Mouse (Mus musculus): ENCODE measurements around the gene Parva. TPM values are rescaled to one million over a fixed set of nuclear protein-coding genes. Genes with fewer than 3 reads are reported as not detected.

The Parva gene
- total and polyA plus RNA-seq, 3 experiments, result 0.08 to 1.1 (median 0.15) TPM

DNA sequence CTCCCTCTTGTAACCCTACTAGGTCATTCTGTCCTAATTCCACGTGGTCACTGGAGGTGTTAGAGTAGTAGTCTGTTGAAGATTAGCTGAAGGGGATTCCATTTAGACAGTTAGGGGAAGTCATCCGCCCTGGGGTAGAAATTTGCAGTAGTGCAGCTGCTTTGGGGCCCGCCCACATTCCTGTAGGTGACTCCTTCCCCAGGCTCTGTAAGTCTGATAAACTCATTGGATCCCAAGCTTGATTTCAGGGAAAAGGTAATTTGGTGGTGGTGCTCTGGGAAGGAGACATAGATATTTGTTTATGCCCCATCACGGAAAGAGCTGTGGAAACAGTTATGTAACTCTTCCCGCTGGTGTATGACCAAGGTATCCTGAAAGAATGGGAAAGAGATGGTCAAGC is 494 bp upstream of the Parva start:
- no peaks in the 10 kb centered on the region for H3K79me2 ChIP-seq (replicated peaks; ENCODE audit: control insufficient read depth, extremely low read depth, insufficient read depth, poor library complexity, severe bottlenecking)
- H3K4me2 ChIP-seq (ENCODE audit: insufficient read depth, low read depth, poor library complexity, severe bottlenecking), result no peak overlapping the region
- no peak for DNase-seq (ENCODE audit: extremely low read depth)
- H3K27me3 ChIP-seq (replicated peaks), result no peaks in the 10 kb centered on the region
- H3K36me3 ChIP-seq (replicated peaks in 1 of 2; ENCODE audit: control insufficient read depth in 1 of 2, insufficient read depth in 1 of 2, low read length in 1 of 2), result no peaks in the 10 kb centered on the region
- no peaks in the 10 kb centered on the region for H3K9me3 ChIP-seq (replicated peaks; ENCODE audit: low read length)
- no peak overlapping the region for H3K9ac ChIP-seq (ENCODE audit: insufficient read depth, low read depth)
- no peaks in the 10 kb centered on the region for H3K4me1 ChIP-seq (ENCODE audit: control insufficient read depth in 1 of 2, insufficient read depth in 2 of 2)
- H3K27ac ChIP-seq (ENCODE audit: insufficient read depth, low read depth), result no peak overlapping the region
- in situ Hi-C loops (cut with MboI; ENCODE audit: low pct_ligation_motif_present, low pct_unique_long_range_greater_than_20kb, low sequenced_read_pairs), result no loop called here
- no peak overlapping the region for H3K4me3 ChIP-seq (replicated peaks in 1 of 3; ENCODE audit: low read depth in 2 of 3, low read length in 2 of 3, poor library complexity in 1 of 3)
- dilution Hi-C loops (cut with MboI; ENCODE audit: extremely low pct_ligation_motif_present, extremely low pct_unique_long_range_greater_than_20kb, low sequenced_read_pairs), result no loop called here
- TF ChIP-seq POLR2A (IDR thresholded peaks at IDR 0.05; ENCODE audit: low read depth, low read length) (no peak), POLR2AphosphoS2 (IDR thresholded peaks at IDR 0.05; ENCODE audit: low read depth, low read length) (no peak), BHLHE40 (IDR thresholded peaks at IDR 0.05; ENCODE audit: low read depth, low read length) (no peak), USF2 (conservative IDR thresholded peaks at IDR 0.05; ENCODE audit: low read depth, low read length) (no peak), CTCF (conservative IDR thresholded peaks at IDR 0.05 in 1 of 2, IDR thresholded peaks at IDR 0.05 in 1 of 2; ENCODE audit: low read depth in 2 of 2, low read length in 2 of 2) (no peak)

DNA sequence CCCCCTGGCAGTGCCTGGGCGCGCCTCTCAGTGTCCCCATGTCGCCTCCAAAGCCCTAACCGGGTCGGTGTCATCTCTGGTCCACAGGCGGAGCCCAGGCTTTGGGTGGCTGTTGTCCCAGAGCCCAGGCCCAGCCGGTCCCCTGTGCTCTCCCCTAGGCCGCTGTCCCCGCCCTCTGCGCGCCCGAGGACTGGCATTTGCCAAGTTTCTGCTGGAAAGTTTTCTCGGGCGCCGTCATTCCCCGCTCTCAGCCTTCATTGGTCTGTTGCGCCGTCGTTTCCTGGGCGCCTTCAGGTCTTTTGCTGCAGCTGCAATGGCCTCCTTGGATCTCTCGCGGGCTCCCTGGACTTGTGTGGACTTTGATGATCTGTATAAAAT is 842 bp downstream of the Parva start:
- Histone ChIP-seq H3K9ac (ENCODE audit: insufficient read depth, low read depth) (no peak overlapping the region), H3K9me3 (replicated peaks; ENCODE audit: low read length) (no peaks in the 10 kb centered on the region), H3K4me1 (ENCODE audit: control insufficient read depth in 1 of 2, insufficient read depth in 2 of 2) (no peaks in the 10 kb centered on the region), H3K79me2 (replicated peaks; ENCODE audit: control insufficient read depth, extremely low read depth, insufficient read depth, poor library complexity, severe bottlenecking) (no peaks in the 10 kb centered on the region), H3K4me2 (ENCODE audit: insufficient read depth, low read depth, poor library complexity, severe bottlenecking) (no peak overlapping the region), H3K27me3 (replicated peaks) (no peaks in the 10 kb centered on the region), H3K27ac (ENCODE audit: insufficient read depth, low read depth) (no peak overlapping the region), H3K36me3 (replicated peaks in 1 of 2; ENCODE audit: control insufficient read depth in 1 of 2, insufficient read depth in 1 of 2, low read length in 1 of 2) (no peaks in the 10 kb centered on the region), H3K4me3 (replicated peaks in 1 of 3; ENCODE audit: low read depth in 2 of 3, low read length in 2 of 3, poor library complexity in 1 of 3) (no peak overlapping the region)
- in situ Hi-C loops (cut with MboI; ENCODE audit: low pct_ligation_motif_present, low pct_unique_long_range_greater_than_20kb, low sequenced_read_pairs), result no loop called here
- dilution Hi-C loops (cut with MboI; ENCODE audit: extremely low pct_ligation_motif_present, extremely low pct_unique_long_range_greater_than_20kb, low sequenced_read_pairs), result no loop called here
- DNase-seq (ENCODE audit: extremely low read depth), result no peak
- TF ChIP-seq USF1 (IDR thresholded peaks at IDR 0.05; ENCODE audit: low read depth, low read length) (no peak), MAFK (IDR thresholded peaks at IDR 0.05; ENCODE audit: insufficient replicate concordance, low read length) (no peak), ELF1 (IDR thresholded peaks at IDR 0.05; ENCODE audit: low read depth, low read length) (no peak), ETS1 (conservative IDR thresholded peaks at IDR 0.05; ENCODE audit: low read depth, low read length) (no peak), EP300 (IDR thresholded peaks at IDR 0.05; ENCODE audit: low read length) (no peak), JUND (conservative IDR thresholded peaks at IDR 0.05; ENCODE audit: low read depth, low read length) (no peak), PAX5 (IDR thresholded peaks at IDR 0.05; ENCODE audit: low read length) (no peak), HCFC1 (IDR thresholded peaks at IDR 0.05; ENCODE audit: low read depth, low read length) (no peak), ZNF384 (IDR thresholded peaks at IDR 0.05; ENCODE audit: low read depth, low read length) (no peak), ZMIZ1 (IDR thresholded peaks at IDR 0.05; ENCODE audit: low read depth, low read length) (no peak), BHLHE40 (IDR thresholded peaks at IDR 0.05; ENCODE audit: low read depth, low read length) (no peak), JUN (IDR thresholded peaks at IDR 0.05; ENCODE audit: insufficient read depth, low read depth, low read length) (no peak), RCOR1 (conservative IDR thresholded peaks at IDR 0.05; ENCODE audit: low read depth, low read length) (no peak), NRF1 (IDR thresholded peaks at IDR 0.05; ENCODE audit: low read depth, low read length) (no peak), NELFE (IDR thresholded peaks at IDR 0.05; ENCODE audit: low read depth, low read length) (no peak), ZC3H11A (IDR thresholded peaks at IDR 0.05; ENCODE audit: low read depth, low read length) (no peak)
